Mouse (Mus musculus) MEL (cell line): Measurements from ENCODE around the gene Dus1l. TPM values are rescaled to one million over a fixed set of nuclear protein-coding genes. Genes with fewer than 3 reads are reported as not detected.

Experiments used
- DNase-seq: peaks from one replicate; pipeline ENCODE4 v3.0.0; 2011; ENCODE audit warnings: low read depth, low spot score
- H3K27ac ChIP-seq: 2 replicates; pipeline ENCODE4 v1.5.1; 2012; ENCODE audit warnings: low read depth, mild to moderate bottlenecking, control low read depth, low read length, moderate library complexity; ENCODE audit not compliant: control insufficient read depth
- H3K27me3 ChIP-seq, 2 experiments: fragments of 150-350 bp in 1 of 2; sonication (generic) in 1 of 2; 2 replicates each; pipeline ENCODE4 v1.6.1; 2012; ENCODE audit warnings: low read length in 2 of 2, mild to moderate bottlenecking in 2 of 2, improper control_type of control experiment in 1 of 2, moderate library complexity in 1 of 2; ENCODE audit not compliant: insufficient read depth in 2 of 2, control insufficient read depth in 1 of 2
- H3K36me3 ChIP-seq, 2 experiments: 2 replicates each; pipeline ENCODE4 v1.6.1; 2012 to 2014; ENCODE audit warnings: low read length in 2 of 2, improper control_type of control experiment in 1 of 2, inconsistent platforms in 1 of 2, mild to moderate bottlenecking in 1 of 2; ENCODE audit not compliant: insufficient read depth in 2 of 2, control insufficient read depth in 1 of 2
- H3K4me1 ChIP-seq, 2 experiments: fragments of 150-350 bp in 1 of 2; sonication (generic) in 1 of 2; 2 replicates each; pipeline ENCODE4 v1.6.1; 2012; ENCODE audit warnings: low read length in 2 of 2, improper control_type of control experiment in 1 of 2, mild to moderate bottlenecking in 1 of 2; ENCODE audit not compliant: insufficient read depth in 2 of 2, control insufficient read depth in 1 of 2
- H3K4me3 ChIP-seq, 2 experiments: fragments of 150-350 bp in 1 of 2; sonication (generic) in 1 of 2; 2 replicates each; pipeline ENCODE4 v1.5.1; 2012; ENCODE audit warnings: low read depth in 2 of 2, low read length in 2 of 2, mild to moderate bottlenecking in 2 of 2, moderate library complexity in 2 of 2, control low read depth in 1 of 2, improper control_type of control experiment in 1 of 2; ENCODE audit not compliant: control insufficient read depth in 1 of 2, insufficient read depth in 1 of 2
- H3K79me2 ChIP-seq: 2 replicates; pipeline ENCODE4 v1.6.1; 2012; ENCODE audit warnings: mild to moderate bottlenecking, low read length, moderate library complexity; ENCODE audit not compliant: control insufficient read depth, poor library complexity, insufficient read depth
- H3K9ac ChIP-seq: 2 replicates; pipeline ENCODE4 v1.6.1; 2012; ENCODE audit warnings: low read depth, mild to moderate bottlenecking, control low read depth, low read length, moderate library complexity; ENCODE audit not compliant: control insufficient read depth, poor library complexity, severe bottlenecking
- H3K9me3 ChIP-seq: fragments of 150-350 bp; sonication (generic); replicated peaks from 2 replicates; pipeline ENCODE4 v1.6.1; 2012; ENCODE audit warnings: mild to moderate bottlenecking, low read length, improper control_type of control experiment, moderate library complexity; ENCODE audit not compliant: insufficient read depth
- CHD1 ChIP-seq: IDR thresholded peaks from 2 replicates; pipeline ENCODE4 v1.6.1; 2012; ENCODE audit warnings: low read depth, mild to moderate bottlenecking, inconsistent platforms, low read length, improper control_type of control experiment
- CHD2 ChIP-seq: IDR thresholded peaks from 2 replicates; pipeline ENCODE4 v1.6.1; 2011; ENCODE audit warnings: low read length, improper control_type of control experiment
- CTCF ChIP-seq, 3 experiments: IDR thresholded peaks in 2 of 3; conservative IDR thresholded peaks in 1 of 3; 2 replicates each; pipeline ENCODE4 v1.5.1; 2011 to 2012; ENCODE audit warnings: low read length in 3 of 3, low read depth in 2 of 3, mild to moderate bottlenecking in 2 of 3, improper control_type of control experiment in 1 of 3, inconsistent platforms in 1 of 3, mixed read lengths in 1 of 3, moderate library complexity in 1 of 3; ENCODE audit not compliant: control insufficient read depth in 1 of 3, insufficient read depth in 1 of 3, poor library complexity in 1 of 3, severe bottlenecking in 1 of 3
- ELF1 ChIP-seq: IDR thresholded peaks from 2 replicates; pipeline ENCODE4 v1.6.1; 2014; ENCODE audit warnings: low read depth, mild to moderate bottlenecking, inconsistent platforms, low read length, improper control_type of control experiment, moderate library complexity
- EP300 ChIP-seq, 2 experiments: IDR thresholded peaks; 2 replicates each; pipeline ENCODE4 v1.6.1; 2011; ENCODE audit warnings: improper control_type of control experiment in 2 of 2, low read length in 2 of 2, low read depth in 1 of 2, mild to moderate bottlenecking in 1 of 2
- ETS1 ChIP-seq: IDR thresholded peaks from 2 replicates; pipeline ENCODE4 v1.6.1; 2012; ENCODE audit warnings: low read depth, mild to moderate bottlenecking, inconsistent platforms, low read length, improper control_type of control experiment, moderate library complexity
- GABPA ChIP-seq: IDR thresholded peaks from 2 replicates; pipeline ENCODE4 v1.6.1; 2012; ENCODE audit warnings: low read depth, mild to moderate bottlenecking, inconsistent platforms, low read length, improper control_type of control experiment, moderate library complexity
- GATA1 ChIP-seq: IDR thresholded peaks from 2 replicates; pipeline ENCODE4 v1.6.1; 2011; ENCODE audit warnings: low read depth, low read length, improper control_type of control experiment
- MAFK ChIP-seq: IDR thresholded peaks from 2 replicates; pipeline ENCODE4 v1.6.1; 2011; ENCODE audit warnings: low read depth, mild to moderate bottlenecking, low read length, improper control_type of control experiment, borderline replicate concordance
- MAX ChIP-seq: IDR thresholded peaks from 2 replicates; pipeline ENCODE4 v1.6.1; 2011; ENCODE audit warnings: low read length, improper control_type of control experiment
- MAZ ChIP-seq: IDR thresholded peaks from 2 replicates; pipeline ENCODE4 v1.6.1; 2012; ENCODE audit warnings: low read depth, mild to moderate bottlenecking, inconsistent platforms, low read length, improper control_type of control experiment
- MXI1 ChIP-seq: IDR thresholded peaks from 2 replicates; pipeline ENCODE4 v1.6.1; 2011; ENCODE audit warnings: mild to moderate bottlenecking, low read depth, low read length, improper control_type of control experiment
- MYB ChIP-seq: IDR thresholded peaks from 2 replicates; pipeline ENCODE4 v1.6.1; 2011; ENCODE audit warnings: mild to moderate bottlenecking, low read depth, low read length, improper control_type of control experiment
- NELFE ChIP-seq: IDR thresholded peaks from 2 replicates; pipeline ENCODE4 v1.6.1; 2011; ENCODE audit warnings: low read depth, low read length, improper control_type of control experiment
- POLR2A ChIP-seq, 2 experiments: IDR thresholded peaks; 2 replicates each; pipeline ENCODE4 v1.6.1; 2011 to 2012; ENCODE audit warnings: low read length in 2 of 2, mild to moderate bottlenecking in 2 of 2, control low read depth in 1 of 2, improper control_type of control experiment in 1 of 2, low read depth in 1 of 2, moderate library complexity in 1 of 2; ENCODE audit not compliant: control insufficient read depth in 1 of 2, insufficient read depth in 1 of 2, poor library complexity in 1 of 2
- POLR2AphosphoS2 ChIP-seq: IDR thresholded peaks from 2 replicates; pipeline ENCODE4 v1.6.1; 2011; ENCODE audit warnings: low read length, improper control_type of control experiment
- POLR2AphosphoS5 ChIP-seq: IDR thresholded peaks from 2 replicates; pipeline ENCODE4 v1.6.1; 2012; ENCODE audit warnings: low read depth, borderline replicate concordance, mild to moderate bottlenecking, inconsistent platforms, low read length, moderate library complexity, mixed read lengths
- RCOR1 ChIP-seq: IDR thresholded peaks from 2 replicates; pipeline ENCODE4 v1.6.1; 2012; ENCODE audit warnings: low read depth, mild to moderate bottlenecking, inconsistent platforms, low read length, improper control_type of control experiment
- SMC3 ChIP-seq: IDR thresholded peaks from 2 replicates; pipeline ENCODE4 v1.6.1; 2011; ENCODE audit warnings: low read depth, low read length, improper control_type of control experiment
- TAL1 ChIP-seq: IDR thresholded peaks from 2 replicates; pipeline ENCODE4 v1.6.1; 2012; ENCODE audit warnings: mild to moderate bottlenecking, inconsistent platforms, low read length, moderate library complexity, mixed read lengths
- TBP ChIP-seq: IDR thresholded peaks from 2 replicates; pipeline ENCODE4 v1.8.0; 2011; ENCODE audit warnings: low read depth, low read length, improper control_type of control experiment
- TCF12 ChIP-seq: IDR thresholded peaks from 2 replicates; pipeline ENCODE4 v1.6.1; 2014; ENCODE audit warnings: low read depth, mild to moderate bottlenecking, inconsistent platforms, low read length, improper control_type of control experiment, moderate library complexity
- UBTF ChIP-seq: IDR thresholded peaks from 2 replicates; pipeline ENCODE4 v1.6.1; 2012; ENCODE audit warnings: low read depth, mild to moderate bottlenecking, inconsistent platforms, low read length, improper control_type of control experiment, moderate library complexity, borderline replicate concordance; ENCODE audit not compliant: insufficient read depth
- USF1 ChIP-seq: IDR thresholded peaks from 2 replicates; pipeline ENCODE4 v1.6.1; 2014; ENCODE audit warnings: low read depth, mild to moderate bottlenecking, inconsistent platforms, low read length, improper control_type of control experiment, moderate library complexity
- USF2 ChIP-seq, 2 experiments: IDR thresholded peaks; 2 replicates each; pipeline ENCODE4 v1.6.1; 2011 to 2012; ENCODE audit warnings: improper control_type of control experiment in 2 of 2, low read length in 2 of 2, borderline replicate concordance in 1 of 2, inconsistent platforms in 1 of 2, low read depth in 1 of 2, mild to moderate bottlenecking in 1 of 2; ENCODE audit not compliant: insufficient read depth in 1 of 2
- ZKSCAN1 ChIP-seq: IDR thresholded peaks from 2 replicates; pipeline ENCODE4 v1.6.1; 2012; ENCODE audit warnings: low read depth, mild to moderate bottlenecking, inconsistent platforms, low read length, improper control_type of control experiment, moderate library complexity
- ZMIZ1 ChIP-seq: IDR thresholded peaks from 2 replicates; pipeline ENCODE4 v1.6.1; 2012; ENCODE audit warnings: low read depth, mild to moderate bottlenecking, inconsistent platforms, low read length, improper control_type of control experiment, moderate library complexity
- polyA plus RNA-seq, 2 experiments: library from polyadenylated mRNA; stranded (reverse) in 1 of 2; unstranded in 1 of 2; fragments of >175 nt in 1 of 2; fragments of >200 nt in 1 of 2; gene quantifications; 2 replicates each; pipeline versions ENCODE4 v1.2.1 to v1.2.4; 2012; ENCODE audit warnings: low replicate concordance in 2 of 2, low read depth in 1 of 2; ENCODE audit not compliant: insufficient read length in 2 of 2, insufficient read depth in 1 of 2, missing spikeins in 1 of 2
- total RNA-seq: library from RNA; depleted of rRNA; stranded (reverse); fragments of 300-350 nt; gene quantifications from 2 replicates; pipeline ENCODE4 v1.2.3, GENCODE M21; 2012

Gene Dus1l
- total and polyA plus RNA-seq, 3 experiments: 171 to 203 TPM; not detected in 1

GRCm38 (mm10) chr11:120824787-120825288 is 28.6 kb upstream of the Dus1l start:
- Histone ChIP-seq H3K79me2 (peaks cover 40% of the 10 kb centered on the region), H3K9me3 (no peaks in the 10 kb centered on the region), H3K4me3 (peak overlapping the region; percentile 69 to 77), H3K4me1 (peaks cover 0 to 20% of the 10 kb centered on the region in 2 experiments; a peak in 3 of 4 replicates), H3K27me3 (no peaks in the 10 kb centered on the region), H3K36me3 (peaks cover 0 to 12% of the 10 kb centered on the region in 2 experiments; a peak in 3 of 4 replicates), H3K9ac (peak overlapping the region; percentile 89), H3K27ac (peak overlapping the region; percentile 74)
- TF ChIP-seq ETS1 (0 out of 2 replicates have a peak, but pooled peaks have one; percentile 13), GABPA (no peak), ELF1 (0 out of 2 replicates have a peak, but pooled peaks have one; percentile 9), POLR2A (IDR thresholded peaks at IDR 0.05; ENCODE audit: control insufficient read depth in 1 of 2, insufficient read depth in 1 of 2, low read depth in 1 of 2, low read length in 2 of 2, poor library complexity in 1 of 2) (peak in 1 of 2 experiments; percentile 53; a peak in 2 of 4 replicates), CHD2 (peak; percentile 38; the same call in 1 of the 2 replicates), MAZ (peak; percentile 33; the same call in 1 of the 2 replicates), USF2 (IDR thresholded peaks at IDR 0.05; ENCODE audit: borderline replicate concordance in 1 of 2, insufficient read depth in 1 of 2, low read depth in 1 of 2, low read length in 2 of 2) (no peak), RCOR1 (0 out of 2 replicates have a peak, but pooled peaks have one; percentile 25), NELFE (no peak; the same call in 1 of the 2 replicates)
- no peak for DNase-seq

- H3K4me1 ChIP-seq: peaks cover 0 to 20% of the 10 kb centered on the region in 2 experiments; a peak in 3 of 4 replicates
- H3K4me3 ChIP-seq: peak within 1 kb of the TSS; percentile 77 to 94
- TF ChIP-seq ZKSCAN1 (no peak), USF1 (no peak), MXI1 (peak; percentile 90), MAX (peak; percentile 91), ZMIZ1 (peak; percentile 99), TBP (peak; percentile 96), ETS1 (peak; percentile 48; the same call in 1 of the 2 replicates), ELF1 (peak; percentile 36), MAZ (peak; percentile 85), POLR2AphosphoS2 (peak; percentile 83), POLR2AphosphoS5 (peak; percentile 97; the same call in 1 of the 2 replicates), RCOR1 (no peak), MAFK (no peak), TAL1 (no peak), TCF12 (peak; percentile 80; the same call in 1 of the 2 replicates), CHD1 (no peak), SMC3 (no peak), NELFE (peak; percentile 98), GATA1 (no peak), UBTF (0 out of 2 replicates have a peak, but pooled peaks have one; percentile 48), CTCF (IDR thresholded peaks at IDR 0.05 in 2 of 3, conservative IDR thresholded peaks at IDR 0.05 in 1 of 3; ENCODE audit: control insufficient read depth in 1 of 3, insufficient read depth in 1 of 3, low read depth in 2 of 3, low read length in 3 of 3, poor library complexity in 1 of 3, severe bottlenecking in 1 of 3) (peak in 2 of 3 experiments; percentile 49 to 59; a peak in 4 of 6 replicates), MYB (no peak), EP300 (IDR thresholded peaks at IDR 0.05; ENCODE audit: low read depth in 1 of 2, low read length in 2 of 2) (peak in 1 of 2 experiments; percentile 17; a peak in 1 of 4 replicates), GABPA (no peak)
Measured at GRCm38 (mm10) chr11:120823956-120824786, 28.0 kb upstream of the Dus1l start, which contains the start of gene Fasn. Gene Fasn (minus strand): TSS chr11:120824547.

More at GRCm38 (mm10) chr11:120823956-120824786, 28.0 kb upstream of the Dus1l start, which contains the start of gene Fasn:
- Histone ChIP-seq H3K79me2 (peaks cover 44% of the 10 kb centered on the region), H3K27me3 (no peaks in the 10 kb centered on the region), H3K36me3 (peaks cover 2 to 12% of the 10 kb centered on the region in 2 experiments; a peak in 3 of 4 replicates), H3K9me3 (no peaks in the 10 kb centered on the region), H3K9ac (peak within 1 kb of the TSS; percentile 89), H3K27ac (peak within 1 kb of the TSS; percentile 74)
- peak; percentile 99 for DNase-seq
